Mouse (Mus musculus) embryonic facial prominence, embryonic 14.5 days (tissue): Measurements from ENCODE around the gene Crygn. TPM values are rescaled to one million over a fixed set of nuclear protein-coding genes. Genes with fewer than 3 reads are reported as not detected.

Experiments used
- ATAC-seq: fragments of 200-750 bp; cut with Nextera tagmentation; 2 replicates; pipeline ENCODE4 v1.8.0; 2017; ENCODE audit warnings: low read depth, moderate number of reproducible peaks, moderate TSS enrichment
- DNase-seq: peaks from one replicate; pipeline ENCODE4 v3.0.0-alpha.2; 2015; ENCODE audit warnings: low spot score
- H3K27ac ChIP-seq: fragments of 300-500 bp; sonication (generic); replicated peaks from 2 replicates; pipeline ENCODE4 v1.5.1; 2014; ENCODE audit warnings: low read depth, mild to moderate bottlenecking, low read length, moderate library complexity
- H3K27me3 ChIP-seq: fragments of 300-500 bp; sonication (generic); replicated peaks from 2 replicates; pipeline ENCODE4 v1.6.1; 2014; ENCODE audit warnings: low read length; ENCODE audit not compliant: control insufficient read depth, insufficient read depth
- H3K36me3 ChIP-seq: fragments of 300-500 bp; sonication (generic); 2 replicates; pipeline ENCODE4 v1.6.1; 2014; ENCODE audit warnings: low read length, mixed read lengths; ENCODE audit not compliant: control insufficient read depth, insufficient read depth
- H3K4me1 ChIP-seq: fragments of 300-500 bp; sonication (generic); 2 replicates; pipeline ENCODE4 v1.6.1; 2014; ENCODE audit warnings: antibody characterized with exemption, low read length; ENCODE audit not compliant: control insufficient read depth, insufficient read depth
- H3K4me2 ChIP-seq: fragments of 300-500 bp; sonication (generic); 2 replicates; pipeline ENCODE4 v1.6.1; 2014; ENCODE audit warnings: low read depth, mild to moderate bottlenecking, low read length, moderate library complexity, mixed read lengths
- H3K4me3 ChIP-seq: fragments of 300-500 bp; sonication (generic); 2 replicates; pipeline ENCODE4 v1.5.1; 2014; ENCODE audit warnings: low read depth, mild to moderate bottlenecking, low read length
- H3K9ac ChIP-seq: fragments of 300-500 bp; sonication (generic); 2 replicates; pipeline ENCODE4 v1.6.1; 2014; ENCODE audit warnings: low read depth, mild to moderate bottlenecking, low read length, moderate library complexity, mixed read lengths
- H3K9me3 ChIP-seq: fragments of 300-500 bp; sonication (generic); 2 replicates; pipeline ENCODE4 v1.6.1; 2016; ENCODE audit warnings: low read length; ENCODE audit not compliant: control insufficient read depth
- WGBS: fragments of 180-500 bp; shearing (Covaris S2); extraction: QIAGEN DNeasy Blood & Tissue Kit; methylation state at CpG from one replicate; pipeline ENCODE4 v1.1.7; 2014; 5-methylcytosine and 5-hydroxymethylcytosine counted together
- polyA plus RNA-seq: library from polyadenylated mRNA; unstranded; fragments of >200 nt; fragmentation: Nextera tagmentation; extraction: Ambion mirVana; gene quantifications from 2 replicates; pipeline ENCODE4 v1.2.1, GENCODE M21; 2014

Gene Crygn
- polyA plus RNA-seq, 1 experiment from 2014 or later = not detected

DNA sequence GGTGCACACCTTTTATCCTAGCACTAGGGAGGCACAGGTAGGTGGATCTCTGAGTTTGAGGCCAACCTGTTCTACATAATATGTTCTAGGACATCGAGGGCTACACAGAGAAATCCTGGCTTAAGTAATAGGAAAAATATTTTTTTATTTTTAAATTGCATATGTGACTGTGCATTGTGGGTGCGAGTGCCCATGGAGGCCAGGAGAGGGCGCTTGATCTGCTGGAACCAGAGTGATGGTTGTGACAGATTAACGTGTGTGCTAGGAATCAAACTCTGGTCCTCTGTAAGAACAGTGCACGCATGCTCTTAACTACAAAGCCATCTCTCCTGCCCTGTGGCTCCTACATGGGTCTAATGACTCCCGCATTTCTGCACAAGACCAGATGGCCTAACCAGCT, 46.2 kb downstream of the Crygn start:
- Histone ChIP-seq H3K27ac (no peak overlapping the region), H3K9ac (no peak overlapping the region), H3K27me3 (no peaks in the 10 kb centered on the region), H3K36me3 (peaks cover 95% of the 10 kb centered on the region), H3K4me1 (no peaks in the 10 kb centered on the region), H3K4me2 (no peak overlapping the region), H3K9me3 (peaks cover 9% of the 10 kb centered on the region; the same call in 1 of the 2 replicates), H3K4me3 (no peak overlapping the region)
- ATAC-seq (no peak), DNase-seq (no peak)
- 97% methylated on average over 6 of the region's 6 CpGs for WGBS

DNA sequence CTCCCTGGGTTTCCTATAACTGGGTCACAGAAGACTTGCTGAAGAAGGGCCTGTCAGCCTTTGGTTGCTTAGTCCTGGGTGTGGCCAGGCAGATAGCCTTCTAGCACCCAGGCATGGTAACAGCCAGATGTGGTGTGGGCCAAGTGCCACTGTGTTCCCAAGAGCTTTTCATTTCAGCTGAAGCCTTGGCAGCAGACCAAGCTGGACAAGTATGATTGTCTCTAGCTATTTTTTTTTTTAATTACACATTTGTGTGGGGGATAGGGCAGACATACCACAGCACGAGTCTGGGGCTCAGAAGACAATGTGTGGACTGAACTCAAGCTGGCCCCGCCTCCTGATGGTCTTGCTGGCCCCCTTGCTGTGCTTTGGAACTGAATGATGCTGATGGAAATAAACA, 47.8 kb downstream of the Crygn start:
- H3K36me3 ChIP-seq = peaks cover 99% of the 10 kb centered on the region
- no peaks in the 10 kb centered on the region for H3K27me3 ChIP-seq
- no peak overlapping the region for H3K27ac ChIP-seq
- DNase-seq (no peak), ATAC-seq (no peak)
- H3K9ac ChIP-seq = no peak overlapping the region
- H3K4me1 ChIP-seq = no peaks in the 10 kb centered on the region
- H3K4me2 ChIP-seq = no peak overlapping the region
- H3K9me3 ChIP-seq = peaks cover 9% of the 10 kb centered on the region; the same call in 1 of the 2 replicates
- H3K4me3 ChIP-seq = no peak overlapping the region
- whole genome bisulfite sequencing = 57% methylated on average over 2 of the region's 2 CpGs

DNA sequence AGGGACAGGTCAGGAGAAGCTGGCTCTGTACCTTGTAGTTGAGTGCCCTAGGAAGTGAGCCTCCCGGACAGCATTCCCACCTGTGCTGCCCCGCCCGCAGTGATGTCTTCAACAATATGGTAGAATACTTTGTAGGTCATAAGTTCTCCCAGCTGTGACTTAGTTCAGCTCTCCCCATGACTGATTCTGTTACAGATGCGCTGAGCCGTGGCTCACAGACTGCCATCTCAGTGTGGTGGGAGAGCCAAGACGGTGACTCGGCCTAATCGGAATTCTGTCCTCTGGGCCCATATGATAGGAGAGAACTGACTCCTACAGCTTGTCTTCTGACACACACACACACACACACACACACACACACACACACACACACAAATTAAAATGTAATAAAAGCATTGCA, 53.2 kb downstream of the Crygn start:
- Histone ChIP-seq H3K27me3 (no peaks in the 10 kb centered on the region), H3K4me2 (no peak overlapping the region), H3K9me3 (no peaks in the 10 kb centered on the region), H3K4me1 (no peaks in the 10 kb centered on the region), H3K36me3 (peaks cover 99% of the 10 kb centered on the region), H3K4me3 (no peak overlapping the region), H3K9ac (no peak overlapping the region), H3K27ac (no peak overlapping the region)
- DNase-seq (no peak), ATAC-seq (no peak)
- WGBS = 89% methylated on average over 8 of the region's 8 CpGs

- no peak overlapping the region for H3K9ac ChIP-seq
- DNase-seq (no peak), ATAC-seq (no peak)
- no peak overlapping the region for H3K4me2 ChIP-seq
- H3K36me3 ChIP-seq = peaks cover 96% of the 10 kb centered on the region
- no peaks in the 10 kb centered on the region for H3K9me3 ChIP-seq
- no peak overlapping the region for H3K27ac ChIP-seq
- no peaks in the 10 kb centered on the region for H3K4me1 ChIP-seq
- H3K27me3 ChIP-seq = no peaks in the 10 kb centered on the region
- WGBS = 92% methylated on average over 3 of the region's 3 CpGs
- H3K4me3 ChIP-seq = no peak overlapping the region
Measured at GRCm38 (mm10) chr5:24701271-24701670, 56.5 kb downstream of the Crygn start.

Other genes with a start within 250 kb of the Crygn start
- gene Gbx1, start 230.8 kb downstream of the Crygn start, polyA plus RNA-seq = 0.04 and 0.05 TPM in 2 replicates
- gene Asb10, start 217.0 kb downstream of the Crygn start, polyA plus RNA-seq = 1.2 and 1.8 TPM in 2 replicates
- not detected in 2 replicates for gene 4931409K22Rik, start 201.2 kb downstream of the Crygn start, polyA plus RNA-seq
- gene Abcf2, start 180.5 kb downstream of the Crygn start, polyA plus RNA-seq = 83.7 and 96.3 TPM in 2 replicates
- 21.2 and 23.4 TPM in 2 replicates for gene Chpf2, start 171.3 kb downstream of the Crygn start, polyA plus RNA-seq
- gene Smarcd3, start 133.6 kb downstream of the Crygn start, polyA plus RNA-seq = 48.9 and 54.7 TPM in 2 replicates
- 34.8 and 38.1 TPM in 2 replicates for gene Nub1, start 72.5 kb downstream of the Crygn start, polyA plus RNA-seq
- gene Wdr86, start 27.3 kb downstream of the Crygn start, polyA plus RNA-seq = 21.8 and 31.1 TPM in 2 replicates
- 198 and 207 TPM in 2 replicates for gene Rheb, start 84.6 kb upstream of the Crygn start, polyA plus RNA-seq